Mouse (Mus musculus): ENCODE measurements around the gene Mkrn1. TPM values are rescaled to one million over a fixed set of nuclear protein-coding genes. Genes with fewer than 3 reads are reported as not detected.

Gene Mkrn1
- polyA plus RNA-seq, 1 experiment from 2014 or later, result 45.0 TPM

DNA sequence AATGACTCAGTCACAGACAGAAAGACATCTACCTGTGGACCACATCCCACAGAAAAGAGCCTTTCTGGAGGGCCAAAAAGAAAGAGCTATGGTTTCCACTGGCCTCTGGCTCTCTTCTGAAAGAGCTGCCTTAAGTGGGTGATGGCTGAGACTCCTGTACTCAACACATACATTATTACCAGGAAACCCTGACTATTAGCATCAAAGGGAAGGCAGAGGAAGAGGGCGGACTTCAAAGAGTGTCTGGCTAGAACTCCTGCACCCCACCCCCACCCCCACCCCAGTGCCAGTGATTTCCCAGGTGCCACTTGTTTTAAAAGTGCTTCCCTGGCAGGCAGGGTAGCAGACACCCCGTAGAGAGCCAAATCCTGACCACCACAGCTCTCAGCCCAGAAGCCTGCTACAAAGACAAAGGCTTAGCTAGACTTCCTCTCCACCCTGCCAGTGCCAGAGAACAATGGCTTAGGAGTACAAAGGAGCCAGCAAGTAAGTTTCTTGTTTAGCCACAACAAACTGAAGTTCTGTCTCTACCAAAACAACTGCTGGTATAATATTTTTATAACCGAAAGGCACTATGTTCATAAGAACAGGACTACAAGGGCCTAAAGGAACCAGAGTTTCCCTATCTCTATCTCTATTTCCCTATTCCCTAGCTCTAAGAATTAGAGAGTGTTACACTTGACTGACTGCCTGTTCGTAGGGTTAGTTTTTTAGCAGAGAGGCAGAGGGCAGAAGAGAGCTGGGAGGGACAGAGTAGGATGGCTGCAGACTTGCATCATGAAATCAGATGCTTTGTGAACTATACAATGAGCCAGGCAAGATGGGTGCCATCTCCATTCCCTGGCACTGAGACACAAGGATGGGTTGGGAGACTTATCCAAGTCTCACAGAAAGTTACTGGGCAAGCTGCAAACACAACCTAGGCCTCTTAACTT lies 72.1 kb downstream of the Mkrn1 start:
- no peaks in the 10 kb centered on the region for H3K9me3 ChIP-seq
- peak overlapping the region; percentile 34; the same call in 1 of the 2 replicates for H3K9ac ChIP-seq (replicated peaks)
- H3K36me3 ChIP-seq, result peaks cover 76% of the 10 kb centered on the region
- 16% methylated on average over 4 of the region's 4 CpGs for WGBS
- H3K27me3 ChIP-seq, result no peaks in the 10 kb centered on the region
- H3K4me1 ChIP-seq (replicated peaks), result peaks cover 24% of the 10 kb centered on the region
- no peak overlapping the region for H3K4me2 ChIP-seq
- H3K27ac ChIP-seq, result peak overlapping the region; percentile 67
- ATAC-seq (ENCODE audit: insufficient number of reproducible peaks, insufficient read depth, low FRiP score, low TSS enrichment, low read depth), result no peak
- H3K4me3 ChIP-seq (replicated peaks), result no peak overlapping the region

Other genes starting within 250 kb of the Mkrn1 start
- gene Kdm7a, start 213.7 kb downstream of the Mkrn1 start, polyA plus RNA-seq (2016; fragmentation: Nextera tagmentation; extraction: Ambion mirVana), result 11.3 and 11.6 TPM in 2 replicates
- gene Slc37a3, start 42.8 kb downstream of the Mkrn1 start, polyA plus RNA-seq (2016; fragmentation: Nextera tagmentation; extraction: Ambion mirVana), result 55.7 and 60.3 TPM in 2 replicates
- gene Rab19, start 39.3 kb downstream of the Mkrn1 start, polyA plus RNA-seq (2016; fragmentation: Nextera tagmentation; extraction: Ambion mirVana), result 0.74 and 0.81 TPM in 2 replicates
- 34.9 and 35.3 TPM in 2 replicates for gene Dennd2a, start 137.4 kb upstream of the Mkrn1 start, polyA plus RNA-seq (2016; fragmentation: Nextera tagmentation; extraction: Ambion mirVana)
- gene Adck2, start 153.4 kb upstream of the Mkrn1 start, polyA plus RNA-seq (2016; fragmentation: Nextera tagmentation; extraction: Ambion mirVana), result 31.4 and 38.6 TPM in 2 replicates
- gene Gm42420, start 165.3 kb upstream of the Mkrn1 start, polyA plus RNA-seq (2016; fragmentation: Nextera tagmentation; extraction: Ambion mirVana), result 1.0 TPM in 1 of 2 replicates, not detected in the other
- gene Ndufb2, start 172.1 kb upstream of the Mkrn1 start, polyA plus RNA-seq (2016; fragmentation: Nextera tagmentation; extraction: Ambion mirVana), result 298 and 316 TPM in 2 replicates

Measured in limb, embryonic 12.5 days (tissue).